Mouse (Mus musculus) heart, embryonic 13.5 days (tissue): ENCODE results near the gene Fam207a. TPM values are rescaled to one million over a fixed set of nuclear protein-coding genes. Genes with fewer than 3 reads are reported as not detected.
A peak's percentile ranks its signal among the peaks of the same experiment; 100 is the strongest.

ENCODE experiments used
- ATAC-seq: fragments of 200-750 bp; cut with Nextera tagmentation; 2 replicates; pipeline ENCODE4 v1.8.0; 2017; ENCODE audit warnings: moderate TSS enrichment; ENCODE audit not compliant: insufficient number of reproducible peaks, low FRiP score, low TSS enrichment; ENCODE audit errors: extremely low read depth
- H3K27ac ChIP-seq: fragments of 300-500 bp; sonication (generic); replicated peaks from 2 replicates; pipeline ENCODE4 v1.5.1; 2015; ENCODE audit warnings: moderate library complexity, mild to moderate bottlenecking, inconsistent platforms
- H3K27me3 ChIP-seq: fragments of 300-500 bp; sonication (generic); replicated peaks from 2 replicates; pipeline ENCODE4 v1.6.1; 2015; ENCODE audit warnings: mild to moderate bottlenecking, inconsistent platforms
- H3K36me3 ChIP-seq: fragments of 300-500 bp; sonication (generic); 2 replicates; pipeline ENCODE4 v1.6.1; 2015; ENCODE audit warnings: mild to moderate bottlenecking, inconsistent platforms
- H3K4me1 ChIP-seq: fragments of 300-500 bp; sonication (generic); 2 replicates; pipeline ENCODE4 v1.6.1; 2015; ENCODE audit warnings: inconsistent platforms
- H3K4me2 ChIP-seq: fragments of 300-500 bp; sonication (generic); 2 replicates; pipeline ENCODE4 v1.6.1; 2015; ENCODE audit warnings: inconsistent platforms, mild to moderate bottlenecking, moderate library complexity
- H3K4me3 ChIP-seq: fragments of 300-500 bp; sonication (generic); 2 replicates; pipeline ENCODE4 v1.5.1; 2015; ENCODE audit warnings: moderate library complexity, mild to moderate bottlenecking, inconsistent platforms
- H3K9ac ChIP-seq: fragments of 300-500 bp; sonication (generic); 2 replicates; pipeline ENCODE4 v1.6.1; 2015; ENCODE audit warnings: inconsistent platforms, mild to moderate bottlenecking, moderate library complexity
- H3K9me3 ChIP-seq: fragments of 300-500 bp; sonication (generic); 2 replicates; pipeline ENCODE4 v1.6.1; 2016; ENCODE audit warnings: inconsistent platforms
- WGBS: fragments of 180-500 bp; shearing (Covaris S2); methylation state at CpG from one replicate; pipeline ENCODE4 v1.1.7; 2015; ENCODE audit warnings: mixed read lengths; 5-methylcytosine and 5-hydroxymethylcytosine counted together
- polyA plus RNA-seq: library from polyadenylated mRNA; unstranded; fragments of >200 nt; fragmentation: Nextera tagmentation; extraction: Ambion mirVana; gene quantifications from 2 replicates; pipeline ENCODE4 v1.2.1, GENCODE M21; 2015

Gene Fam207a
- polyA plus RNA-seq, 1 experiment from 2014 or later, result 24.0 TPM

- ATAC-seq, result no peak
- no peak overlapping the region for H3K27ac ChIP-seq
- 71% methylated on average over 3 of the region's 3 CpGs for WGBS
- H3K4me3 ChIP-seq, result no peak overlapping the region
- H3K9ac ChIP-seq, result no peak overlapping the region
- no peaks in the 10 kb centered on the region for H3K36me3 ChIP-seq
- H3K4me1 ChIP-seq, result peaks cover 45% of the 10 kb centered on the region
- H3K4me2 ChIP-seq, result no peak overlapping the region
- H3K27me3 ChIP-seq, result 0 out of 2 replicates have a peak, but pooled peaks cover 8% of the 10 kb centered on the region
- H3K9me3 ChIP-seq, result no peaks in the 10 kb centered on the region
Observed at GRCm38 (mm10) chr10:77470763-77471162, 44.8 kb downstream of the Fam207a start.

DNA sequence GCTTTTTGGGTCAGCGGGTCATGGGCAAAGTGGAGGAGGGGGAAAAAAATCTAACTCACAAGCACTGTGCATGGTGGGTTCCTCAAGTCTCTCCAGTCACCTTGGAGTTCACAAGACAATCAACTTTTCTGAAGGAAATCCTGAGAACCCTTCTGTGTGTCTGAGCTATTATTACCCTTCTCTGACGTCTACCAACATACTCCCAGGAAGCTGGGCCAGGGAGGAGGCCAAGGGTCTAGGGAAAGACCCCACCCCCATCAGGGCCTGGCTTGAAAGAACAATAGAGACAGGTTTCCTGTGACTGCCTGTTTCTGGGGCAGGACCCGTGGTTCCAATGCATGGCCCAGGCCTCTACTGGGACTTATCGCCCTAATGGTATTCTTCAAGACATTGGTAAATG, 46.9 kb downstream of the Fam207a start:
- H3K4me2 ChIP-seq, result no peak overlapping the region
- H3K9me3 ChIP-seq, result no peaks in the 10 kb centered on the region
- H3K27me3 ChIP-seq, result 0 out of 2 replicates have a peak, but pooled peaks cover 8% of the 10 kb centered on the region
- H3K36me3 ChIP-seq, result no peaks in the 10 kb centered on the region
- WGBS, result 63% methylated on average over 4 of the region's 4 CpGs
- no peak for ATAC-seq
- H3K27ac ChIP-seq, result no peak overlapping the region; the same call in 1 of the 2 replicates
- H3K4me3 ChIP-seq, result no peak overlapping the region
- no peak overlapping the region for H3K9ac ChIP-seq
- H3K4me1 ChIP-seq, result peaks cover 66% of the 10 kb centered on the region

DNA sequence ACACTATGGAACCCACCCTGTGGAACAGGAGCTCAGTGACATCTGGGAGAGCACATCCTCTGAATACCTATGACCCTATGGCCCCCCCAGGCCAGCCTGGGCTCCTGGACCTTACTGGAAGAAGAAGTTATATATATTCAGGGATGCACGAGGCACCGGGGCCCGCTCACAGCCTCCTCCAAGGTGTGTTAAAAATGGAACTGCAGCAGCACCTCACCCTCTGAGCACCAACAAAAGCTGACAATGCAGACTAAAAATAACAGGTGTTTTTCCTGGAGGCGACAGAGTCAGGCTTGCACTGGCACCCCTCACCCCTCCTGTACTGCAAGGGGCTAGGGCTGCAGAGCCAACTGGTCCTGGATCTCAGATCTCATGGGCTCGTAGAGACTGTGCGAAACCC, 48.2 kb downstream of the Fam207a start:
- peak overlapping the region; percentile 47; the same call in 1 of the 2 replicates for H3K9ac ChIP-seq
- ATAC-seq, result no peak
- 0 out of 2 replicates have a peak, but pooled peaks cover 8% of the 10 kb centered on the region for H3K27me3 ChIP-seq
- 48% methylated on average over 6 of the region's 6 CpGs for WGBS
- H3K9me3 ChIP-seq, result no peaks in the 10 kb centered on the region
- no peaks in the 10 kb centered on the region for H3K36me3 ChIP-seq
- H3K27ac ChIP-seq, result peak overlapping the region; percentile 30
- H3K4me2 ChIP-seq, result peak overlapping the region; percentile 8; the same call in 1 of the 2 replicates
- peaks cover 67% of the 10 kb centered on the region for H3K4me1 ChIP-seq
- H3K4me3 ChIP-seq, result no peak overlapping the region

DNA sequence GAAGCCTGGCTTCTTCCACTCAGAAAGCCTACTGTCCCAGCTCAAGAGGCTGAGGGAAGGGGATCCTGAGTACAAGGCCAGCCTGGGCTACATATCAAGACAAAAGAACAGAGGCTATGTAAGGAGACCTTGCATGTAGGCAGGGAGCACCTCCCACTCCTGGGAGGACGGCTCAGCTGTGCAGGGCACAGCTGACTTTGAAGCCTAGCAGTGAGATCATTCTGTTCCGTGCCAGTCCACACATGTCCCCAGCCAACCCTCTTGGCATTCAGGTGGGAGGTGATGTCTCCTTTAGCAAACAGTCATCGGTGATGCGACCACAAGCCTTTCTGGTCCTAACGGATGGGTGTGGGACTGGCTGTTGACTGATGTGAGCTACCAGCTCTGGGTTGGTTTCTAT, 49.7 kb downstream of the Fam207a start:
- 84% methylated on average over 5 of the region's 5 CpGs for WGBS
- Histone ChIP-seq H3K4me3 (no peak overlapping the region), H3K4me2 (no peak overlapping the region), H3K9ac (no peak overlapping the region), H3K9me3 (no peaks in the 10 kb centered on the region), H3K36me3 (no peaks in the 10 kb centered on the region), H3K27me3 (0 out of 2 replicates have a peak, but pooled peaks cover 8% of the 10 kb centered on the region), H3K27ac (no peak overlapping the region), H3K4me1 (peaks cover 55% of the 10 kb centered on the region)
- no peak for ATAC-seq

GRCm38 (mm10) chr10:77464181-77464936, 51.2 kb downstream of the Fam207a start:
- H3K36me3 ChIP-seq, result no peaks in the 10 kb centered on the region
- H3K4me1 ChIP-seq, result peaks cover 61% of the 10 kb centered on the region
- H3K4me3 ChIP-seq, result no peak overlapping the region
- peak overlapping the region; percentile 79 for H3K27ac ChIP-seq
- 0 out of 2 replicates have a peak overlapping the region, but pooled peaks have one; percentile 10 for H3K4me2 ChIP-seq
- H3K27me3 ChIP-seq, result 0 out of 2 replicates have a peak, but pooled peaks cover 3% of the 10 kb centered on the region
- H3K9ac ChIP-seq, result peak overlapping the region; percentile 37; the same call in 1 of the 2 replicates
- no peaks in the 10 kb centered on the region for H3K9me3 ChIP-seq
- 43% methylated on average over 10 of the region's 10 CpGs for WGBS
- ATAC-seq, result no peak; the same call in 1 of the 2 replicates

- Histone ChIP-seq H3K4me3 (no peak overlapping the region), H3K36me3 (no peaks in the 10 kb centered on the region), H3K9me3 (no peaks in the 10 kb centered on the region), H3K4me1 (peaks cover 47% of the 10 kb centered on the region), H3K9ac (no peak overlapping the region), H3K27ac (no peak overlapping the region), H3K27me3 (no peaks in the 10 kb centered on the region), H3K4me2 (no peak overlapping the region)
- WGBS, result 82% methylated on average over 8 of the region's 8 CpGs
- no peak for ATAC-seq
Observed at GRCm38 (mm10) chr10:77461161-77461560, 54.4 kb downstream of the Fam207a start.

DNA sequence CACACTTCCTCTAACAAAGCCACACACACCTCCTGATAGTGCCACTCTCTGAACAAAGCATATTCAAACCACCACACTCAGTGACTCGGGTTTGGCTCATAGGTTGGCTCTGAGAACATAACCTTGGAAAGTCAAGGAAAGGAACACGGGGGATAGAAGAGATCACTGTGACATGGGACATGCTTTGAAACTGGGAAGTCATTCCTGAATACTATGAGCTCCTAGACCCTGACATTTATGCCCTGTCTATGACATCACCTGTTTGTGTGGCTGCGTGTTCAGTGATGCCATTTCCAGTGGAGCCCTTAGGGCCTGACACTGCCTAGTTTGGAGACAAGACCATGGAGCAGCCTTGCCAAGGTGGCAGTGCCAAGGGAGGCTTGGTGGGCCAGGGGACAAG, 57.9 kb downstream of the Fam207a start:
- no peaks in the 10 kb centered on the region for H3K27me3 ChIP-seq
- peaks cover 41% of the 10 kb centered on the region for H3K4me1 ChIP-seq
- H3K9me3 ChIP-seq, result no peaks in the 10 kb centered on the region
- H3K27ac ChIP-seq, result no peak overlapping the region
- H3K4me2 ChIP-seq, result no peak overlapping the region
- H3K4me3 ChIP-seq, result no peak overlapping the region
- WGBS, result 78% methylated on average over 3 of the region's 3 CpGs
- no peaks in the 10 kb centered on the region for H3K36me3 ChIP-seq
- H3K9ac ChIP-seq, result no peak overlapping the region
- no peak for ATAC-seq

DNA sequence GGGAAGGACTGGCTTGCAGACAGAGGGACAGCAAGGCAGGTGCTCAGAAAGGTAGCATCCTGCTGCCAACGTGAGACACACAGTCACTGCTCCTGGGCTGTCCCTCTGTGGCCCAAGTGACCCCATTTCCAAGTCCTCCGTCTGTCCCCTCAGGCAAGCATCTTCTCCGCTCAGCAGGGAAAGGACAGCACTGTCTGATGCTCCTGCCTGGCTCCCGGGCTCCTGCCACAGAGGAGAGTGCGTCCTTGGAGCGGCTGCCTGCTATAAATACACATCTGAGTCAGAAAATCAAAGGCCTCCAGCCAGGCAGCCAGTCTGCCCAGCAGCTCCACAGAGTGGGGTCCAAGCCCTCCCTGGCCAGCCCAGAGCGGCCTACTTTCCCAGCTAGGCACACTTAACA, 59.1 kb downstream of the Fam207a start:
- Histone ChIP-seq H3K4me3 (no peak overlapping the region), H3K4me2 (0 out of 2 replicates have a peak overlapping the region, but pooled peaks have one; percentile 12), H3K27ac (peak overlapping the region; percentile 90), H3K9ac (peak overlapping the region; percentile 65), H3K27me3 (no peaks in the 10 kb centered on the region), H3K4me1 (peaks cover 47% of the 10 kb centered on the region), H3K36me3 (no peaks in the 10 kb centered on the region), H3K9me3 (no peaks in the 10 kb centered on the region)
- no peak; the same call in 1 of the 2 replicates for ATAC-seq
- WGBS, result 31% methylated on average over 7 of the region's 7 CpGs

- Histone ChIP-seq H3K4me1 (peaks cover 50% of the 10 kb centered on the region), H3K4me2 (0 out of 2 replicates have a peak overlapping the region, but pooled peaks have one; percentile 5), H3K27ac (peak overlapping the region; percentile 90), H3K4me3 (no peak overlapping the region), H3K36me3 (no peaks in the 10 kb centered on the region), H3K9ac (peak overlapping the region; percentile 65), H3K27me3 (no peaks in the 10 kb centered on the region), H3K9me3 (no peaks in the 10 kb centered on the region)
- no peak for ATAC-seq
- whole genome bisulfite sequencing, result 50% methylated on average over 14 of the region's 14 CpGs
Observed at GRCm38 (mm10) chr10:77455251-77456010, 60.2 kb downstream of the Fam207a start.

DNA sequence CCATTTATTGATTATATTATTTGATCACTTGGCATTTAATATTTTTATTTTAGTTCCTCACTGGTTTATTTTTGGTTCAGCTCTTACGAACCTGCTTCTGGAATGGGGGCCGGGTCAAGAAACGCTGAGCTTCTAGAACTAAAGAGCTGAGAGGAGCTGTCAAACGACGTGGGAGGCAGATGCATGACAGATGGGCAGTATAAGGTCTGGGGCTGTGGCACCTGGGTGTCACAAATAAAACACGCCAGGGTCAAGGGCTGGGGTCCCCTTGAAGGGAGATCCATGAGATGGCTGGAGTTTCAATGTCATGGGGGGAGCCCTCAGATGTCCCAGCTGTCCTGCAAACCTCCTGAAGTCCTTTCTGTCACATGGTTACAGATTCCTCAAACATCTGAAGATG, 60.8 kb downstream of the Fam207a start:
- Histone ChIP-seq H3K4me3 (no peak overlapping the region), H3K4me1 (peaks cover 51% of the 10 kb centered on the region), H3K9ac (peak overlapping the region; percentile 54; the same call in 1 of the 2 replicates), H3K9me3 (no peaks in the 10 kb centered on the region), H3K27ac (peak overlapping the region; percentile 90), H3K36me3 (no peaks in the 10 kb centered on the region), H3K27me3 (no peaks in the 10 kb centered on the region), H3K4me2 (0 out of 2 replicates have a peak overlapping the region, but pooled peaks have one; percentile 5)
- no peak for ATAC-seq
- WGBS, result 43% methylated on average over 6 of the region's 6 CpGs

DNA sequence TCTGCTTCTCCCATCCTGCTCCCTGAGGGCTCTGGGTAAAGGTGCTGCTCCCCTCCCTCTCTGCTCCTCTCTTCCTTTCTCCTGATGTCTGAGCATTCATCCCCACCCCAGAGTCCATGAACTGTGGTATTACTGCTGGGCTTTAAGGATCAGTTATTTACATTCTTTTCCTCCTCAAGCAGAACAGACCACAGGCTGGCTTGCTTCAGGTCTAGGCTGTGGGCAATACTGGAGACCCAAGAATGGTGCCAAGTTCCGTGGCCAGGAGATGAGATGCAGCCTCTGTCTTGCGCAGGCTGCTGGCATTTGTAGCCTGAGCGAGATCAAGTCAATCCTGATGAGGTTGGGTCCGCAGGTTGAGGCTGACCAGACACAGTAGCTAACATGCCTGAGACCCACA, 63.8 kb downstream of the Fam207a start:
- Histone ChIP-seq H3K4me1 (peaks cover 74% of the 10 kb centered on the region), H3K9ac (no peak overlapping the region), H3K4me3 (no peak overlapping the region), H3K9me3 (no peaks in the 10 kb centered on the region), H3K27ac (no peak overlapping the region), H3K4me2 (no peak overlapping the region), H3K27me3 (no peaks in the 10 kb centered on the region), H3K36me3 (no peaks in the 10 kb centered on the region)
- WGBS, result 81% methylated on average over 4 of the region's 4 CpGs
- no peak for ATAC-seq
